ENCODE assay signal across 8 mouse cellular contexts in genomic region chrX:160116658-160117057, GRCm38 (mm10). TPM values are rescaled to one million over a fixed set of nuclear protein-coding genes. Genes with fewer than 3 reads are reported as not detected.
DNase-seq lines count a peak whose midpoint lies in the region; ATAC-seq and TF ChIP-seq lines count a peak whose summit lies in the region.
"Had no signal": no experiment of that assay in that cellular context is flagged by ENCODE, and none has a peak within 500 bp of the region (broad histone marks: within the 10 kb centered on the region; RNA-seq: fewer than 3 reads in every experiment).

No protein-coding gene starts in this region.

- H3K27ac ChIP-seq in embryonic facial prominence, embryonic 15.5 days (replicated peaks): no peak overlapping the region
- H3K27ac ChIP-seq in hindbrain, embryonic 15.5 days (replicated peaks): no peak overlapping the region
- H3K27ac ChIP-seq in macrophage: peak overlapping the region; percentile 43
- H3K27ac ChIP-seq: limb, embryonic 15.5 days had no signal

- 68% methylated on average over 3 of the region's 3 CpGs for WGBS in embryonic facial prominence, embryonic 15.5 days
- 77% methylated on average over 3 of the region's 3 CpGs for WGBS in hindbrain, embryonic 15.5 days
- WGBS in macrophage (ENCODE audit: missing documents): 76% methylated on average over 3 of the region's 3 CpGs

- H3K4me1 ChIP-seq in G1E (ENCODE audit: insufficient read depth, low read depth, low read length): peaks cover 32% of the 10 kb centered on the region
- no peaks in the 10 kb centered on the region for H3K4me1 ChIP-seq in embryonic facial prominence, embryonic 15.5 days
- H3K4me1 ChIP-seq in hindbrain, embryonic 15.5 days (replicated peaks): no peaks in the 10 kb centered on the region
- H3K4me1 ChIP-seq: limb, embryonic 15.5 days had no signal

- peak; percentile 41; the same call in 1 of the 2 replicates for TF ChIP-seq CTCF in G1E (IDR thresholded peaks at IDR 0.05; ENCODE audit: low read depth, low read length)

- H3K9ac ChIP-seq in embryonic facial prominence, embryonic 15.5 days: no peak overlapping the region
- no peak overlapping the region for H3K9ac ChIP-seq in hindbrain, embryonic 15.5 days
- H3K9ac ChIP-seq: limb, embryonic 15.5 days had no signal

- H3K4me3 ChIP-seq in G1E (ENCODE audit: low read depth, low read length) (no peak overlapping the region; the same call in 1 of the 2 replicates), macrophage (ENCODE audit: inconsistent target) (no peak overlapping the region)
- H3K4me3 ChIP-seq in embryonic facial prominence, embryonic 15.5 days (replicated peaks): no peak overlapping the region
- no peak overlapping the region for H3K4me3 ChIP-seq in hindbrain, embryonic 15.5 days
- H3K4me3 ChIP-seq: limb, embryonic 15.5 days had no signal

- no peaks in the 10 kb centered on the region for H3K9me3 ChIP-seq in G1E (replicated peaks)
- no peaks in the 10 kb centered on the region for H3K9me3 ChIP-seq in embryonic facial prominence, embryonic 15.5 days (replicated peaks)
- no peaks in the 10 kb centered on the region for H3K9me3 ChIP-seq in hindbrain, embryonic 15.5 days
- H3K9me3 ChIP-seq: limb, embryonic 15.5 days had no signal

- DNase-seq in G1E (ENCODE audit: low spot score): peak; percentile 24
- DNase-seq in adrenal gland, adult 8-10 months: peak; percentile 8
- peak; percentile 30 to 41 for DNase-seq in layer of hippocampus, postnatal 36 days
- peak; percentile 52 to 68 for DNase-seq in right cerebral cortex, adult 2 months (ENCODE audit: low spot score in 2 of 2)

- H3K4me2 ChIP-seq in embryonic facial prominence, embryonic 15.5 days (replicated peaks): no peak overlapping the region
- no peak overlapping the region for H3K4me2 ChIP-seq in hindbrain, embryonic 15.5 days
- H3K4me2 ChIP-seq: limb, embryonic 15.5 days had no signal

- H3K79me2 ChIP-seq in macrophage (ENCODE audit: inconsistent target): no peaks in the 10 kb centered on the region

- no peaks in the 10 kb centered on the region for H3K27me3 ChIP-seq in G1E (ENCODE audit: insufficient read depth, low read length)
- no peaks in the 10 kb centered on the region for H3K27me3 ChIP-seq in embryonic facial prominence, embryonic 15.5 days
- no peaks in the 10 kb centered on the region for H3K27me3 ChIP-seq in hindbrain, embryonic 15.5 days

- ATAC-seq in G1E (ENCODE audit: extremely low read depth, insufficient number of reproducible peaks, low FRiP score, poor library complexity, severe bottlenecking): 0 out of 2 replicates have a peak, but pooled peaks have one; percentile 17
- 0 out of 2 replicates have a peak, but pooled peaks have one; percentile 15 for ATAC-seq in embryonic facial prominence, embryonic 15.5 days (ENCODE audit: insufficient number of reproducible peaks, low FRiP score, low TSS enrichment, low read depth)
- 0 out of 2 replicates have a peak, but pooled peaks have one; percentile 56 for ATAC-seq in hindbrain, embryonic 15.5 days (ENCODE audit: low FRiP score, low read depth)

- peaks cover 40% of the 10 kb centered on the region for H3K36me3 ChIP-seq in G1E (replicated peaks)
- no peaks in the 10 kb centered on the region for H3K36me3 ChIP-seq in embryonic facial prominence, embryonic 15.5 days
- H3K36me3 ChIP-seq in hindbrain, embryonic 15.5 days: peaks cover 3% of the 10 kb centered on the region; the same call in 1 of the 2 replicates
- no peaks in the 10 kb centered on the region for H3K36me3 ChIP-seq in macrophage (ENCODE audit: inconsistent target)

RNA-seq across cellular contexts. Expression of gene Pdha1, which starts 21.6 kb away (rescaled TPM):
- total RNA-seq in G1E (2014; fragmentation: Nextera tagmentation) (107 and 108 TPM in 2 replicates), G1E (2017) (112 and 124 TPM in 2 replicates)
- polyA plus RNA-seq in G1E (2012) (11.3 and 14.0 TPM in 2 replicates), macrophage (2018) (46.5 to 72.3 TPM (median 56.7 TPM) in 3 replicates)
- total RNA-seq in adrenal gland, adult 8-10 months (2022): 100 to 1,000 TPM; 154 to 303 (median 223) TPM
- polyA plus RNA-seq in embryonic facial prominence, embryonic 15.5 days (2015; fragmentation: Nextera tagmentation; extraction: Ambion mirVana): 111 and 112 TPM in 2 replicates
- 151 and 152 TPM in 2 replicates for polyA plus RNA-seq in hindbrain, embryonic 15.5 days (2015; fragmentation: Nextera tagmentation; extraction: Ambion mirVana)
- 100 to 1,000 TPM; 217 to 238 TPM for total RNA-seq in layer of hippocampus, postnatal 36 days (2021)
- total RNA-seq in macrophage (2018; cell fraction: chromatin; rRNA removed): 10 to 100 TPM; 13.3 to 61.0 (median 33.9) TPM
- total RNA-seq in macrophage (2018; cell fraction: cytosol; rRNA removed): 10 to 100 TPM; 40.6 to 65.3 (median 54.3) TPM
- 10 to 100 TPM; 17.1 to 63.5 (median 35.9) TPM for total RNA-seq in macrophage (2018; cell fraction: nucleus; rRNA removed)

Comparison
In these comparisons a context has a peak if more than half of its experiments do, and no peak if none do; other contexts are left out.
1. DNase-seq: peak in every context shown above with its lines; median percentile 60 in right cerebral cortex, adult 2 months; 36 in layer of hippocampus, postnatal 36 days; 24 in G1E; 8 in adrenal gland, adult 8-10 months.